Mouse (Mus musculus): ENCODE data around the gene Gna15. TPM values are rescaled to one million over a fixed set of nuclear protein-coding genes. Genes with fewer than 3 reads are reported as not detected.

The Gna15 gene
- total RNA-seq, 2 experiments from 2014 or later: 1.3 to 2.8 TPM

- Histone ChIP-seq H3K27ac (no peak overlapping the region), H3K4me3 (no peak overlapping the region)
- intact Hi-C loops (cut with DNase I): no loop called here
- no peak for TF ChIP-seq CTCF (IDR thresholded peaks at IDR 0.05)
- no peak for DNase-seq (ENCODE audit: extremely low spot score in 1 of 2, low spot score in 2 of 2)
Measured at GRCm38 (mm10) chr10:81488081-81488480, 35.9 kb downstream of the Gna15 start.

DNA sequence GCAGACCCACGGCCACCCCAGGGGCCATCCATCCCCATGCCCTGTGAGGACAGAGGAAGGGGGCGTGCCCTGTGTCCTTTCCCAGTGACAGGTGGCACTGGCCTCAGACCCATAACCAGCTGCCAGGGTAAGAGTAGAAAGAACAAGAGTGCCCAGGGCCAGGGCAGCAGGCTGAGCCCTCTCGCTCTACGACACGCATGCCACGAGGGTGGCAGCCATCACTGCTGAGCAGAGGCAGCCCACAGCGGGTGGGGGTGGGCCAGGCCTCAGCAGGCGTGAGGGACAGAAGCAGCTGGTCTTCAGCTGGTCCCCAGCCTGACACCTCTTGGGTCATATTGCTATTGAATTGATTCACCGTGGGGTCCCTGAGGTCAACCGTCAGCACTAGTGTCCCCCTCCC lies 37.5 kb downstream of the Gna15 start:
- intact Hi-C loops (cut with DNase I): no loop called here

DNA sequence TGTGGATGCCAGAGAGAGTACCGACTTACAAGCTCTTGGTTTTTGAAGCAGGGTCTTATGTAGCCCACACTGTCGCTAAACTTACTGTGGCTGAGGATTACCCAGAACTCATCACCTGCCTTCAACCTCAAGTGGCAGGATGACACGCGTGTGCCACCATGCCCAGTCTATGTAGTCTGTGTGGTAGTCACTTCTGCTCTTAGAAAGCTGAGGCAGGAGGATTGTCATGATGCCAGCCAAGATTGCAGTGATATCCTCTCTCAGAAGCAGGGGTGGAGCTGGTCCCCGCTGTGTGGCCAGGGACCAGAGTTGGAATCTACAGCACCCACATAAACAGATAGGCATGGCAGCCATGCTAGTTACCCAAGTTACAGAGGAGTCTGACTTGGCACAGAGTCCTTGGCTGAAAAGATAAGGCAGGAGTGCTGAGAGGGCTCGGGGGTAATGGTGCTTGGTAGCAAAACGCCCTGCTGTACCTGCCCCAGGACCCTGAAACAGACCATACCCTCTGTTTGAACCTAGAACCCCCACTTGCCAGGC lies 38.5 kb downstream of the Gna15 start:
- H3K27ac ChIP-seq: no peak overlapping the region

More for the DNA sequence above, 37.5 kb downstream of the Gna15 start:
- Histone ChIP-seq H3K4me3 (no peak overlapping the region), H3K27ac (no peak overlapping the region)
- TF ChIP-seq CTCF (IDR thresholded peaks at IDR 0.05): no peak
- no peak for DNase-seq (ENCODE audit: extremely low spot score in 1 of 2, low spot score in 2 of 2)

GRCm38 (mm10) chr10:81485060-81485449 lies 39.0 kb downstream of the Gna15 start:
- DNase-seq (ENCODE audit: extremely low spot score in 1 of 2, low spot score in 2 of 2): no peak
- Histone ChIP-seq H3K27ac (peak overlapping the region; percentile 69; the same call in 1 of the 2 replicates), H3K4me3 (no peak overlapping the region)
- intact Hi-C loops (cut with DNase I): no loop called here
- peak; percentile 12; the same call in 1 of the 2 replicates for TF ChIP-seq CTCF (IDR thresholded peaks at IDR 0.05)

More for the DNA sequence above, 38.5 kb downstream of the Gna15 start:
- DNase-seq (ENCODE audit: extremely low spot score in 1 of 2, low spot score in 2 of 2): no peak
- no peak overlapping the region for H3K4me3 ChIP-seq
- TF ChIP-seq CTCF (IDR thresholded peaks at IDR 0.05): no peak
- intact Hi-C loops (cut with DNase I): no loop called here

DNA sequence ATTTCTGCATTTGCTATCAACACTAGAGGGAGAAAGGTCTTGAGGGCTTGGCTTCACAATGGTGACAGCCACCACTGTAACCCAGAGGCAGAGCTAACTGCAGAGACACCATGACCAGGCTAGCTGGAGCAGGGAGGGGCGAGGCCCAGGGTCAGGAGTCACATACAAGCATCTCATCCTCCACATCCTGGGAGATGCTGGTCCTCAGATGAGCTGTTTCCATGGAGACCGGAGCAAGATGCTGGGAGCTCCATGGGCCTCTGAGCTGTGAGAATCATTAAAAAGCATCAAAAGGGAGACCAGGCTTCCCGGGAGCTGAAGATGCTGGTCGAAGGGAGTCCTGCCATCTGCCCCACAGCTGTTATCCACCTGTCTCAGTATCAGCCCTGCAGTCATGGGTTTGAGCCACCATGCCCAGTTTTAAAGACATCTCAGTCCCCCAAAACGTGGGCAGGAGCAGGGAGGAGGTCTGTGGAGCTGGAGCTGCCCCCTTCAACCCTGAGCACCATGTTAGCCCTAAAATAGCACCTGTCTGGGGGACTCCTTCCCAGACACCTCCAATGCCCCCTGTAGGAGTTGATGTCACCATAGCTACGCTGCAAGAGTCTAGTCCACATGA lies 39.5 kb downstream of the Gna15 start:
- DNase-seq (ENCODE audit: extremely low spot score in 1 of 2, low spot score in 2 of 2): no peak
- intact Hi-C loops (cut with DNase I): no loop called here
- H3K27ac ChIP-seq: peak overlapping the region; percentile 69
- TF ChIP-seq CTCF (IDR thresholded peaks at IDR 0.05): no peak
- no peak overlapping the region for H3K4me3 ChIP-seq

GRCm38 (mm10) chr10:81483983-81484382 lies 40.0 kb downstream of the Gna15 start:
- DNase-seq (ENCODE audit: extremely low spot score in 1 of 2, low spot score in 2 of 2): peak; percentile 63 to 65
- no peak overlapping the region for H3K4me3 ChIP-seq
- TF ChIP-seq CTCF (IDR thresholded peaks at IDR 0.05): peak; percentile 56
- H3K27ac ChIP-seq: peak overlapping the region; percentile 69; the same call in 1 of the 2 replicates
- intact Hi-C loops (cut with DNase I): no loop called here

DNA sequence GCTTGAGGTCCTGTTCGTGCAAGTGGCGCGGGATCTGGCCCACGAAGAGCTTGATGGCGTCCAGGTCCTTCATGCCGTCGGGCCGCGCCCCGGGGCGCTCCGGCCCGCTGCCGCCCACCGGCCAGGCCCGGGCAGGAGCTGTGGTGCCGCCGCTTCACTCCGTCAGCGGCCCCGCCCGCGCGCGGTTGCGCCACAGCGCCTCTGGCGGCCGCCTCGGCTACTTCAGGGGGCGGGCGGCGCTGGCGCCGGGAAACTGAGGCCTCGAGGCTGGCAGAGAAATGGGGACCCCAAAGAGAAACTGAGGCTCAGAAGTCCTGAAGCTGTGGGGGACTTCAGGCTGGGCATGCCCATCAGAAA lies 41.5 kb downstream of the Gna15 start, which contains the start of gene Celf5:
Celf5 (minus strand) TSS at position 177 of the 357 bp plus-strand sequence.
- DNase-seq (ENCODE audit: extremely low spot score in 1 of 2, low spot score in 2 of 2): peak; percentile 78 to 86
- intact Hi-C loops (cut with DNase I): no loop called here
- H3K4me3 ChIP-seq: peak within 1 kb of the TSS; percentile 82
- peak within 1 kb of the TSS; percentile 98 for H3K27ac ChIP-seq
- peak; percentile 86 for TF ChIP-seq CTCF (IDR thresholded peaks at IDR 0.05)

GRCm38 (mm10) chr10:81481605-81482532 lies 42.2 kb downstream of the Gna15 start:
- DNase-seq (ENCODE audit: extremely low spot score in 1 of 2, low spot score in 2 of 2): no peak

GRCm38 (mm10) chr10:81474461-81474860 lies 49.6 kb downstream of the Gna15 start:
- peak overlapping the region; percentile 90 for H3K27ac ChIP-seq
- TF ChIP-seq CTCF (IDR thresholded peaks at IDR 0.05): no peak
- intact Hi-C loops (cut with DNase I): no loop called here
- H3K4me3 ChIP-seq: no peak overlapping the region
- no peak for DNase-seq (ENCODE audit: extremely low spot score in 1 of 2, low spot score in 2 of 2)

More at GRCm38 (mm10) chr10:81481605-81482532, 42.2 kb downstream of the Gna15 start:
- peak overlapping the region; percentile 98 for H3K27ac ChIP-seq
- intact Hi-C loops (cut with DNase I): no loop called here
- H3K4me3 ChIP-seq: peak overlapping the region; percentile 82
- TF ChIP-seq CTCF (IDR thresholded peaks at IDR 0.05): no peak

- peak overlapping the region; percentile 41 for H3K4me3 ChIP-seq
- no peak for TF ChIP-seq CTCF (IDR thresholded peaks at IDR 0.05)
- peak overlapping the region; percentile 90 for H3K27ac ChIP-seq
- intact Hi-C loops (cut with DNase I): no loop called here
- peak; percentile 84 to 91 for DNase-seq (ENCODE audit: extremely low spot score in 1 of 2, low spot score in 2 of 2)
Measured at GRCm38 (mm10) chr10:81473003-81473451, 51.0 kb downstream of the Gna15 start.

- Histone ChIP-seq H3K4me3 (peak overlapping the region; percentile 41), H3K27ac (peak overlapping the region; percentile 90)
- TF ChIP-seq CTCF (IDR thresholded peaks at IDR 0.05): no peak
- intact Hi-C loops (cut with DNase I): no loop called here
- no peak for DNase-seq (ENCODE audit: extremely low spot score in 1 of 2, low spot score in 2 of 2)
Measured at GRCm38 (mm10) chr10:81472403-81473002, 51.5 kb downstream of the Gna15 start.

Data from left cerebral cortex, adult 2 months (tissue).